Mouse (Mus musculus) NIH3T3 (cell line): ENCODE results near the gene Rai14.

Experiments
- DNase-seq: peaks from one replicate; pipeline ENCODE4 v3.0.0-alpha.2; 2012; ENCODE audit warnings: low read depth

The Rai14 gene

GRCm38 (mm10) chr15:10690219-10690618 is 24.2 kb downstream of the Rai14 start:
- peak; percentile 95 for DNase-seq

GRCm38 (mm10) chr15:10689304-10689703 is 25.1 kb downstream of the Rai14 start:
- DNase-seq: peak; percentile 63

- DNase-seq: no peak
These were observed 25.7 kb downstream of the Rai14 start for GRCm38 (mm10) chr15:10688686-10689085.

GRCm38 (mm10) chr15:10687365-10687764 is 27.1 kb downstream of the Rai14 start:
- DNase-seq: no peak

GRCm38 (mm10) chr15:10685692-10686430 is 28.6 kb downstream of the Rai14 start:
- peak; percentile 58 for DNase-seq

- DNase-seq: no peak
These were observed 30.7 kb downstream of the Rai14 start for GRCm38 (mm10) chr15:10683687-10684203.

GRCm38 (mm10) chr15:10680514-10680913 is 33.9 kb downstream of the Rai14 start:
- no peak for DNase-seq

GRCm38 (mm10) chr15:10679571-10679970 is 34.9 kb downstream of the Rai14 start:
- DNase-seq: peak; percentile 70

GRCm38 (mm10) chr15:10675801-10676200 is 38.6 kb downstream of the Rai14 start:
- DNase-seq: peak; percentile 48

- no peak for DNase-seq
These were observed 41.5 kb downstream of the Rai14 start for GRCm38 (mm10) chr15:10672880-10673279.

GRCm38 (mm10) chr15:10671868-10672267 is 42.6 kb downstream of the Rai14 start:
- DNase-seq: peak; percentile 85

- no peak for DNase-seq
These were observed 44.3 kb downstream of the Rai14 start for GRCm38 (mm10) chr15:10670107-10670506.

- DNase-seq: peak; percentile 33
These were observed 46.1 kb downstream of the Rai14 start for GRCm38 (mm10) chr15:10668120-10668900.

GRCm38 (mm10) chr15:10665816-10666215 is 48.6 kb downstream of the Rai14 start:
- no peak for DNase-seq

- no peak for DNase-seq
These were observed 49.9 kb downstream of the Rai14 start for GRCm38 (mm10) chr15:10664529-10664898.

GRCm38 (mm10) chr15:10663793-10664528 is 50.5 kb downstream of the Rai14 start:
- DNase-seq: no peak

- DNase-seq: no peak
These were observed 52.3 kb downstream of the Rai14 start for GRCm38 (mm10) chr15:10661961-10662606.

GRCm38 (mm10) chr15:10658803-10659202 is 55.6 kb downstream of the Rai14 start:
- DNase-seq: no peak

- no peak for DNase-seq
These were observed 58.3 kb downstream of the Rai14 start for GRCm38 (mm10) chr15:10656146-10656545.

- no peak for DNase-seq
These were observed 59.1 kb downstream of the Rai14 start for GRCm38 (mm10) chr15:10655151-10655905.

- no peak for DNase-seq
These were observed 59.7 kb downstream of the Rai14 start for GRCm38 (mm10) chr15:10654696-10655095.
